Mouse (Mus musculus) E14TG2a.4 (cell line): ENCODE measurements around the gene Itga9.

ENCODE experiments used
- CTCF ChIP-seq: conservative IDR thresholded peaks from 2 replicates; pipeline ENCODE4 v1.5.1; 2014; ENCODE audit warnings: low read length
- NANOG ChIP-seq: IDR thresholded peaks from 2 replicates; pipeline ENCODE4 v1.6.1; 2014; ENCODE audit warnings: borderline replicate concordance, low read length, mixed read lengths
- POU5F1 ChIP-seq: IDR thresholded peaks from 2 replicates; pipeline ENCODE4 v1.6.1; 2014; ENCODE audit warnings: low read length, borderline replicate concordance

- TF ChIP-seq CTCF (no peak), NANOG (no peak), POU5F1 (no peak)
Observed at GRCm38 (mm10) chr9:118593443-118593842, 13.0 kb upstream of the Itga9 start.
